Mouse (Mus musculus): ENCODE measurements around the gene Dlk1.
A peak's percentile ranks its signal among the peaks of the same experiment; 100 is the strongest.
"Not testable (repeated sequence)": the region's sequence is repeated elsewhere in the genome, so short reads cannot be mapped to it uniquely, and the experiment has no call there.

Dlk1 gene

DNA sequence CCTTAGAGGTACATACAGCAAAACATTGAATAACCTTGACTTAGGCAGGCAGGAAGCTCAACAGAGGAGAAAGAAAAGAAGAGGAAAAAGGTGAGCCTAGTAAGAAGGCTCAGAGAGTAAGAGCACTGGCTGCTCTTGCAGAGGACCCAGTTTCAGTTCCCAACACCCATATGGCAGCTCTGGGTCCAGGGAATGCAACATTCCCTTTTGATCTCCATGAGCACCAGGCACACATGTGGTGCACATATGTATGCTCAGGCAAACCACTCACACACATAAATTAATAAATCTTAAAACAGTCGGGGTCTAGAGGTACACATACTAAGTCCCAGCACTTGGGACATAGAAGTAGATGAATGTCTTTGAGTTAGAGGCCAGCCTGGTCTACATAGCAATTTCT lies 33.9 kb downstream of the Dlk1 start:
- not testable (repeated sequence) for DNase-seq

DNA sequence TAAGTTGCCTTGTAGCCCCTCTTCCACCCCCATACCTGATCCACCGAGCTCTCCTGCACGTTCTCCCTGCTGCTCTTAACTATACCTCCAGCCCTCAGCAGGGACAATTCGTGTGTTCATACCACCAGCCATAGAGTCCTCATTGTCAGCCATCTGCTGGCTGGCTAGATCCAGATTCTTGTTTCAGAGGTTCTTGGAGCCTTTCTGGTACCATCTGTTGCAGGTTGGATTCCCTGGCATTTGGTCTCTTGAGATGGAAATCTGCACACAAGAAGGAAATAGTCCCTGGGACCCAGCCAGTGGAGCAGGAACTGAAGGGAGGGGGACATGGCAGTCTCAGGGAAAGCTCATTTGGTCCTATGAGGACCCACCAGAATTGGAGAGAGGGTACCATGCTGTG lies 39.1 kb downstream of the Dlk1 start:
- peak; percentile 77 to 81 for DNase-seq

DNA sequence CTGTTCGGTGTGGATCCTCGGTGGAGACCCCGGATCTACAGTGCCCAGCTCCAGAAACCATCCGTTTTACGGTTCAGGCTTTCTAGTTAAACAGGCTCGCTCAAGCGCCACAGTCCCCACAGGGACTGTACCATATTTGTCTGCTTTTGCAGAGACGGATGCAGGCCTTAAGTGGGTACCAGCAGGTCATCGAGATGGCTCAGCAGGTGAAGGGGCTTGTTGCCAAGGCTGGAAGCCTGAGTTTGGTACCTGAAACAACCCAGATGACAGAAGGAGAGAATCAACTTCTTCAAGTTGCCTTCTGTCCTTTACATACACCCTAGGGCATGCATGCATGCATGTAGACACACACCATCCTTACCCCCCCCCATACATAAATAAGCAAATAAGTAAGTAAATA lies 40.8 kb downstream of the Dlk1 start:
- DNase-seq = peak; percentile 48 to 53

DNA sequence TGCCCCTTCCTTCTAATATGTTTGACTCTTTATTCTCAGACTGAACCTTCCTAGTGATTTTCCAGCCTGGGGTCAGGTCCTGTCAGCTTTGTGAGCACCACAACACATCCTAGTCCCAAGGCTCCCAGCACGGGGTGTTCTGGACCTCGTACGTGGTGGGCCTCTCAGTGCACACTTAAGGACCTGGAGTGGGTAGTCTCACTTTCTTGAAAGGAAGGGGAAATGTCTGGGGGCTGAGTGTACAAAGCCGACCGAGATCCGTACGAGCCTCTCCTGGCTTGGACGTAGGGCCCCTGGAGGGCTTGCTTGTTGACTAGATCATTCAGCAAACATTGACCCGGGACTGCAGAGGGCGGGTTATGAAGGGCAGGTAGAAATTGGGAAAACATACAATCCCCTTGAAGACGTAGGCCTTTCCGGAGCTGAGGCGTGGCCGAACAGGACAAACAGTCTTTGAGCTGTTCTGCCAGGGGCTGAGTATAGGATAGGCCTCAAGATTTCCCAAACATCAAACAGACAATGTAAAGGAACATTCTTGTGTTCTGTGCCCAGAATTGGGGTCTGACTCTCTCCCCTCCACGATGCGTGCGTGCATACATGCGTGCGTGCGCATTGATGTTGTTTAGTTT lies 42.5 kb downstream of the Dlk1 start:
- no peak for DNase-seq

DNA sequence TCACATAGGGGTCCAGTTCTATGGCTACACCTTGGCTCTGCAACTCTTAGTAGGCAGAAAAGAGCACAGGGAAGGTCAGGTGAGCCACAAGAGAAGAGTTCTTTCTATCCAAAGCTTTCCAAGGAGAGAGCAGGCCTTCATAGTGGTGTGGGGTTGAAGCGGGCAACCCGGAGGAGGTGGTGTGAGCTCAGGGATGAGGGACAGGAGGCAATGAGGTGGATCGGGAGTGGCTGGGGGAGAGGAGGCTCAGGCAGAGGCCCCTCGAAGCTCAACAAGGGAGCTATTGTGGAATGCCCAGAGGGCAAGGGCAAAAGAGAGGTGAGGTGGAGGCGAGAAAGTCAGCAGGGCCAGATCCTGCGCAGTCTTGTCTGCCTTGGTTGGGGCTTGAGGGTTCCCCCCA lies 43.8 kb downstream of the Dlk1 start:
- no peak for DNase-seq

- no peak for DNase-seq
These were observed 48.4 kb downstream of the Dlk1 start for GRCm38 (mm10) chr12:109500992-109501391.

DNA sequence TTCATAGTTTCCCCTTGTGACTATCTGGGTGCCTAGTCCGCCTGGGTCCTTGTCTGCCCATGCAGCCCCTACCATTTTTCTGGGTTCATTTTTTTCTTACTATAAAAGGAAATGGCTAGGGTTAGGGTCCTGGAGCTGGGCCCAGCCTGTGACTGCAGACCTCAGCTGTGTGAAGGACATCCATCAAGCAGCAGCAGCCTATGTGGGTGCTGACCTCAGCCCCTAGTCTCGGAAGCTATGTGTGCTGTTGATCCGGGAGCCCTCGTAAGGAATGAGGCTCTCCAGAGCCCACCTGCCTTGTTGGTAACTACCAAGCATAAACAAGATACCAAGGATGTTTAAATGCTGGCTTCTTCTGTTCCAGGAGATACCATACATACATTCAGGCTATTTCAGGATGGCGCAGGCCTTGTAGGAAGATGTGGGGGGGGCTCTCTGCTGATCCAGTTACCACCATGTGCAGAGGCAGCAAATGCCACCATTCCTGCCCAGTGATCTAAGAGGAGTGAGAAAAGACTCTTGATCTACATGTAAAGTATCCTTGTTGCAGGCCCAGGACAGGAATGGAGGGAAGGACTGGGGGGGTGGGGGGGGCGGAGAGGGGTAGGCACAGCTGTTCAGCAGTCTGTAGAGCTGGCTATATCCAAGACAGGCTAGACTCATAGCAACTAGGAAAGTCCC lies 49.9 kb downstream of the Dlk1 start:
- no peak for DNase-seq

DNA sequence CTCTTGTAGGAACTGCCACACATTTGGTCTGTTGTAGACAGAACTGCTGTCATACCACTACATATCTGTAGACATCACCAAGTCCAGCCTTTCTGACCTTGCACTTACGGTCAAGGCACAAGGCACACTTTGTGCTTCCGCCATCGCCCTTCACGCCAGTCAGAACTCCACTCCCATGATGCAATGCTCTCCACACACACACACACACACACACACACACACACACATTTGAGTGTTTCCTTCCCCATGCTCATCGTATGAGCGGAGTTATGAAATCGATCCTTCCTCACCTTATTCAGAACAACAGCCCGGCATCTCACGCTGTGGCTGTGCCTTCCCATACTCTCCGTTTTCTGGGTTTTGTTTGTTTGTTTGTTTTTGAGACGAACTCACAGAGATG lies 55.1 kb downstream of the Dlk1 start:
- no peak for DNase-seq

GRCm38 (mm10) chr12:109508495-109509454 lies 56.2 kb downstream of the Dlk1 start:
- DNase-seq = no peak

GRCm38 (mm10) chr12:109509531-109510137 lies 57.0 kb downstream of the Dlk1 start:
- no peak for DNase-seq

DNA sequence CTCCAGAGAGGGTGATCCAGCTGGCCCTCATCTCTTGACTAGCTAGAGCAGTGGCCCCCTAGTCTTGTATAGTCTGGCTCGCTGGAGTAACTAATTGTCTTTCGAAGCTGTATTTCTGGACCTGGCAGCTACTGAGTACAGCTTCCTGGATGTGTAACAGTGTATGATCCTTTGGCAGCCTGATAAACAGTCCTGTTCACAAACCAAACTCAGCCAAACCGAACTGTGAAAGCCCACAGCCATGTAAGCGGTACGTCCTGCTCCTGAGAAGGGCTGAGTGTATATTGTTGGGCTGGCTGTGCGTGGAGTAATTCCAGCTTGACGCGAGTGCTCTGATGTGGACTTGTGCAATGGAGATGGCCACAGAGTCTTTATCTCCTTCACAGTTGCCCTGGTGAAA lies 57.6 kb downstream of the Dlk1 start:
- no peak for DNase-seq

GRCm38 (mm10) chr12:109511456-109511855 lies 58.8 kb downstream of the Dlk1 start:
- no peak for DNase-seq

DNA sequence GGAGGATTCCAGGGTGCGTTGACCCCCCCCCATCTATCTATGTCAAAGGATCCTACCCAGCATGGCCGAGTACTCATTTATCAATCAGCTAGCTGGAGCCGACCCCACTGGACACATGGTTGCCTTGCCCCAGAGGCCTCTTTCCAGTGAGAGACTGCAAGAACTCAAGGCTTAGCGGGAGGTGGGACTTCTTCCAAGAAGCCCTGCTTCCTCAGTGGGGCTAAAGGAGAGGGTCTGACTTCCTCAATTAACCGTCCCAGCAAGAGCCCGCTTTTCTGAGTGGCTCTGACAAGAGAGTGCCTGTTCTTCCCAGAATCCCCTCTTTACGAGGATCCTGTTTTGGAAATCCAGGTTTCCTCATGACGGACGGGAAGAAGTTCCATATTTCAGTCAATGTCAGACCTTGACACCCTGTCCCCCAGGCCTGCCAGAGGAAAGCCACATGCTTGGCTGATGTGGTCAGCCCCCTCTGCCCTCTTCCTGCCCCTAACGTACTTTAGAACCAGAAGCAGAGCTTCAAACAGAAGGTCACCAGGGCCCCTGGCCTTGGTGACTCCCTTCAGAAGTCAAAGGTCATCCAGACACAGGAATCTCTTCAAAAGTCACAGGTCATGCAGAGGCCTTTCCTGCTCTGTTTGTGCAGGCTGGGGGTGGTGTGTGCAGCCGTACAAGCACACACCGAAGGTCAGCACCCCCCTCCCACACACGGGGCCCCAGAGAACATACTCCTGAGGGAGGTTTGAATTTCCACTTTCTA lies 59.7 kb downstream of the Dlk1 start:
- DNase-seq = no peak
